Mouse (Mus musculus) hindbrain, postnatal 0 days (tissue): ENCODE measurements at regions not wholly inside any gene's neighbourhood (a gene's known extent, or its start where the extent isn't known, plus 50 kb on each side); places are given as distances from the start of the nearest gene placed in this dataset.
A peak's percentile ranks its signal among the peaks of the same experiment; 100 is the strongest.
"Not testable (repeated sequence)": the region's sequence is repeated elsewhere in the genome, so short reads cannot be mapped to it uniquely, and the experiment has no call there.

Experiments
- ATAC-seq: fragments of 200-750 bp; cut with Nextera tagmentation; 2 replicates; pipeline ENCODE4 v1.8.0; 2017; ENCODE audit warnings: mild to moderate bottlenecking, moderate TSS enrichment, moderate library complexity
- DNase-seq: peaks from one replicate; pipeline ENCODE4 v3.0.0-alpha.2; 2015; ENCODE audit warnings: low spot score
- H3K27ac ChIP-seq: fragments of 300-500 bp; sonication (generic); 2 replicates; pipeline ENCODE4 v1.5.1; 2014; ENCODE audit warnings: mild to moderate bottlenecking
- H3K27me3 ChIP-seq: fragments of 300-500 bp; sonication (generic); 2 replicates; pipeline ENCODE4 v1.6.1; 2014; ENCODE audit warnings: low read length, mixed read lengths; ENCODE audit not compliant: insufficient read depth
- H3K36me3 ChIP-seq: fragments of 300-500 bp; sonication (generic); 2 replicates; pipeline ENCODE4 v1.6.1; 2014; ENCODE audit warnings: low read length, mixed read lengths; ENCODE audit not compliant: insufficient read depth
- H3K4me1 ChIP-seq: fragments of 300-500 bp; sonication (generic); 2 replicates; pipeline ENCODE4 v1.6.1; 2014; ENCODE audit warnings: antibody characterized with exemption, low read length, mixed read lengths; ENCODE audit not compliant: insufficient read depth
- H3K4me2 ChIP-seq: fragments of 300-500 bp; sonication (generic); 2 replicates; pipeline ENCODE4 v1.6.1; 2014; ENCODE audit warnings: low read depth, mild to moderate bottlenecking, low read length, moderate library complexity, mixed read lengths
- H3K4me3 ChIP-seq: fragments of 300-500 bp; sonication (generic); 2 replicates; pipeline ENCODE4 v1.5.1; 2014; ENCODE audit warnings: low read length
- H3K9ac ChIP-seq: fragments of 300-500 bp; sonication (generic); replicated peaks from 2 replicates; pipeline ENCODE4 v1.6.1; 2014; ENCODE audit warnings: mild to moderate bottlenecking, low read length, moderate library complexity, mixed read lengths
- H3K9me3 ChIP-seq: fragments of 300-500 bp; sonication (generic); 2 replicates; pipeline ENCODE4 v1.6.1; 2016; ENCODE audit warnings: low read length, mixed read lengths
- CTCF ChIP-seq: IDR thresholded peaks from 2 replicates; pipeline ENCODE4 v1.5.1; 2016; ENCODE audit warnings: antibody characterized with exemption, control low read depth, low read depth
- WGBS: fragments of 180-500 bp; shearing (Covaris S2); extraction: QIAGEN DNeasy Blood & Tissue Kit; methylation state at CpG from one replicate; pipeline ENCODE4 v1.1.7; 2014; 5-methylcytosine and 5-hydroxymethylcytosine counted together

DNA sequence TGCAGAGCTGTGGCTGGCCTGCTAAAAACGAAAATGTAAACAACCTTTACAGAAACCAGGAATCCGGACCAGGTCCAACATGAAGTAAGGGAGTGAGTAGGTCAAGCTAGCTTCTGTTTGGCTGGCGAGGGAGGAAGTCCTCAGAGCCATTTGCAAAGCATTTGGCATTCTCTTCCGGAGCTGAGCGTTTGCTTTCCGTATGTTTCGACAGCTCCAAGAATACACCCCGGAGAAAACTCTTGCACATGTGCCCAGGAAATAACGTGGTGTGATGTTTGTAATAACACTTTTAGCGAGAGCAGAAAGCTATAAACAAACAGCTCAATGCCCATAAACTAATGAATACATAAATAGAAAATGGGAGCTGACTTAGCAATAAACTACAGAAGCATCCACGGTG lies 131.6 kb upstream of the Ubl3 start:
- ATAC-seq, result no peak
- no peak overlapping the region for H3K27ac ChIP-seq
- WGBS, result 58% methylated on average over 11 of the region's 11 CpGs

DNA sequence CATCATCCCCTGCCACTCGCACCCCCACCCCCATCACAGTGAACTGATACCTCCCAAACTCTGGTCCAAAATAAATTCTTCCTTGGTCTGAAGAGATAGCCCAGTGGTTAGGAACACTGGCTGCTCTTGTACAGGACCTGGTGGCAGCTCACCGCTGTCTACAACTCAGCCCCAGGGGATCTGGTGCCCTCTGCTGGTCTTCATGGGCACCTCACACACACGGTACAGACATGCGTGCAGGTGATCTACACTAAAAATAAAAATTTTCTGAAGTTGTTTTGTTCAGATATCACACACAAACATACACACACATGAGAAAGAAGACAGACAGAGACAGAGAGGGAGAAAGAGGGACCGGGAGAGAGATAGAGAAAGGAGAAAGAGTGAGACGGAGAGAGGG lies 130.0 kb upstream of the Ubl3 start:
- Histone ChIP-seq H3K9ac (no peak overlapping the region), H3K27me3 (no peaks in the 10 kb centered on the region), H3K36me3 (no peaks in the 10 kb centered on the region), H3K4me2 (no peak overlapping the region), H3K4me1 (no peaks in the 10 kb centered on the region), H3K9me3 (no peaks in the 10 kb centered on the region), H3K27ac (no peak overlapping the region), H3K4me3 (no peak overlapping the region)
- ATAC-seq (no peak), DNase-seq (no peak)
- 0 out of 2 replicates have a peak, but pooled peaks have one; percentile 14 for TF ChIP-seq CTCF
- 95% methylated on average over 6 of the region's 6 CpGs for WGBS

More for the DNA sequence above, 131.6 kb upstream of the Ubl3 start:
- H3K4me1 ChIP-seq, result peaks cover 13% of the 10 kb centered on the region
- H3K4me2 ChIP-seq, result no peak overlapping the region
- H3K4me3 ChIP-seq, result no peak overlapping the region
- no peak for DNase-seq
- no peaks in the 10 kb centered on the region for H3K27me3 ChIP-seq
- no peaks in the 10 kb centered on the region for H3K9me3 ChIP-seq
- no peaks in the 10 kb centered on the region for H3K36me3 ChIP-seq
- no peak for TF ChIP-seq CTCF
- no peak overlapping the region for H3K9ac ChIP-seq

DNA sequence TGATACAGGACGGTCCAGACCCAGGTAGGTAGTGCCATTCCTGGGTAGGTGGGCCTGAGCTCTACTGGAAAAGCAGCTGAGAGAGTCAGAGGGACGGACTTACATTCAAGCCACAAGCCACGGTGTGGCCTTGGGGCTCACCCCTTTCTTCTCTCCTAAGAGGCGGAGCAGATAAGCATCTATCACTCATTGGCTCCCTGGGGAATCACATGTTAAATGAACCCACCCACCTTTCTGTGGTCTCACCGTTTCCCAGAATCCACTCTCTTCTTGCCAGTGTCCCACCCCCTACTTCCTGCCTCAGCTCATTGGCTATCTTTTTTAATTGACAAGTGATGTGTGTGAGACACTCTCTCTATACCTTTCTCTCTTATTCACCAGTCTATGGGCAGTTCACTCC lies 127.8 kb upstream of the Ubl3 start:
- TF ChIP-seq CTCF, result no peak
- no peak for ATAC-seq
- H3K4me2 ChIP-seq, result no peak overlapping the region
- H3K27me3 ChIP-seq, result no peaks in the 10 kb centered on the region
- H3K4me3 ChIP-seq, result no peak overlapping the region
- DNase-seq, result no peak
- 90% methylated on average over 5 of the region's 5 CpGs for WGBS
- H3K9me3 ChIP-seq, result no peaks in the 10 kb centered on the region
- no peak overlapping the region for H3K27ac ChIP-seq
- no peaks in the 10 kb centered on the region for H3K4me1 ChIP-seq
- no peak overlapping the region for H3K9ac ChIP-seq
- H3K36me3 ChIP-seq, result no peaks in the 10 kb centered on the region

DNA sequence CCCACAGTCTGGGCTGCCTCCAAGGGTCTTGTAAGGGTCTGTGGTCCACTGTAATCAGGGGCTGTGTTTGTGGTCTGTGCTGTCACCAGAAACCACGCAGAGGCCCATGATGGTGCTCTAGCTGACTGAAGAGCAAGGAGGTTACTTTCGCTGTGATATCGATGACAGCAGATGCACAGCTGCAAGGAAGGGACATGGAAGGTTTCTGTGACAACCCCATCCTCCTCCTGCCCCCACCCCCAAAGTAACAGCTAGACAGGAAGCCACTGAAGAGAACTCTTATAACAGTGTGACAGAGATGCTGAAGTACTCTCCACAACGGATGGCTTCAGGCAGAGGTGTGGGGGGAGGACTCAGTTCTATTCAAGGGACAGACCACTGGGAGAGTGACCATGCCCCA lies 127.0 kb upstream of the Ubl3 start:
- Histone ChIP-seq H3K4me3 (no peak overlapping the region), H3K27me3 (no peaks in the 10 kb centered on the region), H3K4me2 (no peak overlapping the region), H3K9me3 (no peaks in the 10 kb centered on the region), H3K27ac (no peak overlapping the region), H3K36me3 (no peaks in the 10 kb centered on the region), H3K4me1 (no peaks in the 10 kb centered on the region), H3K9ac (no peak overlapping the region)
- no peak for TF ChIP-seq CTCF
- 90% methylated on average over 4 of the region's 4 CpGs for WGBS
- ATAC-seq (no peak), DNase-seq (no peak)

DNA sequence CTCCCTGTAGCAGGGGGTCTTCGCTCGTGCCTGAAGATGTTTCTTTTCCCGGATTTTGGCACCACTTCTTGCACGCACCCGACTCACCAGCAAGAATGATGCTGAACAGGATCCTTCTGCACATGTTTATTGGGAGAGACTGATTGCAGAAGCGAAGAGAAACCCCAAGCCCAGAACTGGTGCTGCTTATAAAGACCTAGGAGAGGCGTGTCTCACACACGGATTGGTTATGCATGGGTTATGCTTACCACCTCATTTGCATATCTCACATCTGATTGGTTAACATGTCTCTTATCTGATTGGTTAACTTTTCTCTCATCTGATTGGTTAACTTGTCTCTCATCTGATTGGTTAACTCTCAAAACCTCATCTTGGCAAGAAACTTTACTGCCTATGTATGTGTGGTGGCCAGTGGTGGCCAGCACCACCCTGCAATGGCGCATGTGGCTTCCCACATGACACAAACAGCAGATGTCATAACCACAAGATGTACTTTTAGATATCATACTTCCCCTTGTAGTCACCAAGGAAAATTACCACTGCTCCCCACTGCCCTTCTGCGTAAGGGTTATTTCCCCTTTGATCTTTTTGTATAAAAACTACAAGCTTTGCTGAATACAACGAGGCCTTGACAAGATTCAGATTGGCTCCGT lies 125.8 kb upstream of the Ubl3 start:
- not testable (repeated sequence) for H3K9me3 ChIP-seq, H3K4me3 ChIP-seq, H3K36me3 ChIP-seq, H3K4me2 ChIP-seq, ATAC-seq, H3K27ac ChIP-seq, H3K4me1 ChIP-seq, DNase-seq, H3K9ac ChIP-seq, H3K27me3 ChIP-seq
- 93% methylated on average over 12 of the region's 12 CpGs for WGBS

DNA sequence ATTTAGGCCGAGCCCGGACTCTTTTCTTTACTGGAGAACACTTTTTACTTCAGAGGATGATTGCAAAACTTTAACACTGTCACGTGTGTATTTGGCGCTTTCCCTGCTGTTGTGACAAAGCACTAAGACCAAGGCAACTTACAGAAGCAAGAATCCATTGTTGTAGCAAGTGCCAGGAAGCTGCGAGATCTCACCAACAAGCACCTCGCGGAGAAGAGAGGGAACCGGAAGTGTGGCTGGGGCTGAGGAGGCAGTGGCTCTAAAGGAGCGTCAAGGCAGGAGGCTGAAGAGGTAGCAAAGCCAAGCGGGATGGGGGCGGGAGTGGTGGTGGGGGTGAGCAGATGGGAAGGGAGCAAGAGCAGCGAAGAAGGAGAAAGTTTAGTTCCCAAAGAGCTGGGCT lies 121.7 kb upstream of the Ubl3 start:
- Histone ChIP-seq H3K36me3 (no peaks in the 10 kb centered on the region), H3K9me3 (no peaks in the 10 kb centered on the region), H3K4me2 (no peak overlapping the region), H3K4me1 (no peaks in the 10 kb centered on the region), H3K27ac (no peak overlapping the region), H3K27me3 (no peaks in the 10 kb centered on the region), H3K9ac (no peak overlapping the region), H3K4me3 (no peak overlapping the region)
- DNase-seq, result no peak
- 66% methylated on average over 12 of the region's 12 CpGs for WGBS
- no peak for TF ChIP-seq CTCF
- ATAC-seq, result no peak

DNA sequence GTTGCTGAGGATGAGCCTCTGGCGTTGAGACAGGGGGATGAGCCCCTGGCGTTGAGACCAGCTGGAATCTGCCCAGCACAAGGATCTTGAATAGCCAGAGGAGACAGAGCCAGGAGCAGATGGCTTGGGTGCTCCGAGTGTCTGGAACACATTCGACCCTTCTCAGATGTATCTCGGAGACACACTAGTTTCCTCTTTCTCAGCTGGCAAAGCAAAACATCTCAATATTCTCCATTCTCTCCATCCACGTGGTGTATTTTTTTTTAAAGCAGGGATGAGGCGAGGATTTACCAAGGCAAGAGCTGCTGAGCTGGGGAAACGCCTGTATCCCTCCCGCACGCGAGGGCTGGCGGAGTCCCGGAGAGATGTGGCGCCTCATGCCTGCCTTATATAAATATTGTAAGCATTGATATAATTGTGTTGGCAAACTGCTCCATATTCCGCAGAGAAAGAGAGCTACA lies 109.7 kb upstream of the Ubl3 start:
- no peak for TF ChIP-seq CTCF
- 30% methylated on average over 15 of the region's 15 CpGs for WGBS
- H3K4me3 ChIP-seq, result 0 out of 2 replicates have a peak overlapping the region, but pooled peaks have one; percentile 6
- no peaks in the 10 kb centered on the region; the same call in 1 of the 2 replicates for H3K9me3 ChIP-seq
- ATAC-seq, result peak; percentile 69
- peak overlapping the region; percentile 56; the same call in 1 of the 2 replicates for H3K27ac ChIP-seq
- H3K4me1 ChIP-seq, result peaks cover 4% of the 10 kb centered on the region; the same call in 1 of the 2 replicates
- no peaks in the 10 kb centered on the region for H3K27me3 ChIP-seq
- 0 out of 2 replicates have a peak overlapping the region, but pooled peaks have one; percentile 30 for H3K9ac ChIP-seq
- H3K4me2 ChIP-seq, result peak overlapping the region; percentile 45
- peak; percentile 62 for DNase-seq
- no peaks in the 10 kb centered on the region for H3K36me3 ChIP-seq
